Mouse (Mus musculus): ENCODE results near the gene Gm20815.
"Not testable (repeated sequence)": the region's sequence is repeated elsewhere in the genome, so short reads cannot be mapped to it uniquely, and the experiment has no call there.

Gene Gm20815

GRCm38 (mm10) chrY:8835069-8835468, at the start of gene Gm20815:
Gene Gm20815, minus strand, starts transcription at chrY:8835169.
- DNase-seq (ENCODE audit: low spot score in 2 of 2), result not testable (repeated sequence)

All from frontal cortex, postnatal 14 days (tissue).